Mouse (Mus musculus): ENCODE results near the gene Sox6.

The Sox6 gene

DNA sequence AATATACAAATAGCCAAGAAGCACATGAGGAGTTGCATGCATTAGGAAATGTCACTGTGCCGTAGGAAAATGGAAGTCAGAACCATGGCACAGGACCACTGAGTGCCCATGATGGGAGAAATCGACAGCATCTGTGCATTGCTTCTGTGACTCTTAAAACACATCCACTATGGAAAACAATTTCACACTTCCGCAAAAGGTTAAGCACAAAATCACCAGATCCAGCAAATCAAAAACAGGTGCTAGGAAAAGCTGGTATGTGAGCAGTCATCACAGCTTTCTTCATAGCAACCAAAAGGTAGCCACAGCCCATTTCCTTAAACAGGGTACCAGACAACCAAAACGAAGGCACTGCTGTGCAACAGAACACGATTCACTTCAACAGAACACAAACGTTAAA lies 52.9 kb downstream of the Sox6 start:
- WGBS: 82% methylated on average over 6 of the region's 6 CpGs

DNA sequence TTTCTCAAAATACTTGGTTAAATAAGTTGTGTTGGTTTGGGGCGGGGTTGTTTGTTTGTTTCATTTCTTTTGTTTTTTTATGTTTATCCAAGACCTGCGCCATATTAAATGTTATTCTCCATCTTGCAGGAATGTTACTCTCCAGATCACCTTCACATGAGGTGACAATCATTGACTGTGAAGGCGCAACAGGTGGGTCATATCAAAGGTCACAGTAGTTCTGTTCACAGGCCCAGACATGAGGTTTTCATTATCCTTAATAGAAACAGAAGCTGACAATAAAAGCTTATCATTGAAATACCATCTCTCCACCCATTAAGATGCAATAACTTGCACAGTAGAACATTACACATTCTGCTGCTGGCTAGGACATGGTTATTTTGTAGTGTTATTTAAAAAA lies 54.5 kb downstream of the Sox6 start:
- WGBS: 97% methylated on average over 3 of the region's 3 CpGs

DNA sequence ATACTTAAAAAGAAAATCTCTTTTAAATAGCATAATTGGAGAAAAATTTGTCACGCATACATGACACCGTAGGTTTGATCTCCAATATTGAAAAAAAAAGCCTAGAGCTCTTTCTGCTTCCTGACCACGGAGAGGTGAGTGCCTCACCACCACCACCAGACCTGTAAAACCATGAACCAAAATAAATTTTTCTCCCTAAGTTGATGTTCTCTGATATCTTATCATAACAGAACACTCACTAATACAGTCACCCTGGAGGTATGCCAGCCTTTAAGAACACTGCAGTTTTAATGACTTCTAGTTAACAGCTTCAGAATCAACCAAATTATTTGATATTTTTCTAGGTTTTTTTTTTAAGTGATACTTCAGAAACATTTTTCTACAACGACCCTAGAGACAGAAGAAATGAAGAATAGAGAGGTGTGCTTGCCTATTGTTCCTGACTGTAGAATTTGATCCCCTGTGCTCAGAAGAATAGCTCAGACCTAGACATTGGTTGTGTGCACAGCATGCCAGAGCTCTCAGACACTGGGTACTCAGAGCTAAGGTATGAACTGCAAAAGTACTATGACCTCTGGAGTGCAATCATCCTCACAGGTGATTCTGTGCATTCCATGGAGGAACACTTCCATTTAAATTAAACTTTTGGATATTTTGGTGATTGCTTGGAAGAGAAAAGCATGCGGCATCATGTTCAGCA lies 58.6 kb downstream of the Sox6 start:
- WGBS: 89% methylated on average over 5 of the region's 5 CpGs

- WGBS: 91% methylated on average over 2 of the region's 2 CpGs
Measured at GRCm38 (mm10) chr7:115974518-115974917, 64.1 kb downstream of the Sox6 start.

DNA sequence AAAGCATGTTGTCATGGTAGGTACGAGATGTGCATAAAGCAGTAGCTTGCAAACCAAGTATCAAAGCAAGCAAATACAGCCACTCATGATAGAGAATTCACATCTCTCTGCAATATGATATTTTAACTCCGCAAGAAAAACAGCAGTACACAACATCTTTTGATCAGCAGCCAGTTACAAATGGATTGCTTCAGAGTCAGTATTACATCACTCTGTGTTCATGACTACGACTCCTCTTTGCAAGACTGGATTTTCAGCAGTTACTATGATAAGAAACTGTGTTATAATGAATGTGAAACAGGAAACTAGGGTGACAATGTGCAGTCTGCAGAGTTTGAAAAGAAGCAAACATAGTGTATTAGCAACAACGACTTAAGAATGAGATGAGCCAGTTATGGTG lies 71.4 kb downstream of the Sox6 start:
- WGBS: 46% methylated on average over 4 of the region's 4 CpGs

GRCm38 (mm10) chr7:115966181-115966580 lies 72.4 kb downstream of the Sox6 start:
- 38% methylated on average over 4 of the region's 4 CpGs for WGBS

- WGBS: 90% methylated on average over 3 of the region's 3 CpGs
Measured at GRCm38 (mm10) chr7:115953046-115953445, 85.5 kb downstream of the Sox6 start.

GRCm38 (mm10) chr7:115952235-115952634 lies 86.4 kb downstream of the Sox6 start:
- 81% methylated on average over 3 of the region's 3 CpGs for WGBS

GRCm38 (mm10) chr7:115951689-115952088 lies 86.9 kb downstream of the Sox6 start:
- 90% methylated on average over 4 of the region's 4 CpGs for WGBS

DNA sequence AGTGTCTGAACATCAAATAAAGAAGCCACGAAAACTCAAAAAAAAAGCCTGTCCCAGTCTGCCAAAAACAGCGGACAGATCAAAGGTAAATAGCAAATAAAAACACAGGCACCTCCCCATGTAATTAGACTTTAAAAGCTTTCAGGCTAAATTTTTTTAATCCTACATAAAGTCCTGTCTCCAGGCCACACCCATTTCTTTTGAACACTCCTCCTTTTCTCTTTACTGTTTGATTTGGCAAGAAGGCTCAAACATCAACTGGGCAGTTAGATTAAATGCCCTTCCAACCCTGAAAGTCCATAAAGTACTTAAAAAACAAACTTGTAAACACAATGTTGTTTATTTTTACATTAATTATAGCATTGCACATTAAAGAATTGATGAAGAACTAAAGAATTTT lies 90.7 kb downstream of the Sox6 start:
- WGBS: 61% methylated on average over 2 of the region's 2 CpGs

- WGBS: 90% methylated on average over 12 of the region's 12 CpGs
Measured at GRCm38 (mm10) chr7:115946559-115946958, 92.0 kb downstream of the Sox6 start.

GRCm38 (mm10) chr7:115945516-115945915 lies 93.1 kb downstream of the Sox6 start:
- 93% methylated on average over 4 of the region's 4 CpGs for whole genome bisulfite sequencing

DNA sequence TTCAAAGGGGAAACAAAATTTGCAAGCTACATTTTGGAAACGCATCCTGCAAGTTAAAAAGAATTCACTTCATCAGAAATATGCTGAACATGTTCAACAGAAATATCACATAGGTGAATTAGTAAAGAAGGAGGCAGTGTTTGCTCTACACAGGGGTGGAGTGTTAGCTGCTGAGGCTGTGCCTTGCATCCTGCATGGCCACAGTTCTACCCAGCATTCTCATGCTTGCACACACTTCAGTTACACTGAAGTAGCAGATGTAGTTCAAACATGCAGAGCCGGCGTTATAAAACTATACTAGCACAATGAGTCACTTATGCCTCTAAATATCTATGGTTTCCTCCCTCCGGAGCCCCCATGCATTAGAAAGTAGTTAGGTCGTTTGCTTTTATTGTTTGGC lies 94.3 kb downstream of the Sox6 start:
- WGBS: 35% methylated on average over 5 of the region's 5 CpGs

DNA sequence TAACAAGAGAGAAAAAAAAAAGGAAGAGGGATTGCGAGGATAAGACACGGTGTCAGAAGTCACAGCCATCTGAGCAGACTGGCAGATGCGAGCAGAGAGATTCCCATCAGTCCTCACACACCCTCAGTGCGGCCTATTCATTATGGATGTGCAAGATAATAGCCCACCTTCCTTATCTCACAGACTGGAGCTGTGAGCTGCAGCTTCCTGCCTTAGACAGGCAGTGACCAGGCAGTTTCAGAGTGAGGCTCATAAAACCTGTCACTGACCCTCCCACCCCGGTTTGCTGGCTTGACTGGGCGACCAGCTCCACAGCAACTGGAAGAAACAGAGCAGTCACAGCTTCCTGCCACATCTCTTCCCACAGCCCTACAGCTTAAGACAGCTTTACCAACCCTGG lies 96.8 kb downstream of the Sox6 start:
- 89% methylated on average over 6 of the region's 6 CpGs for WGBS

DNA sequence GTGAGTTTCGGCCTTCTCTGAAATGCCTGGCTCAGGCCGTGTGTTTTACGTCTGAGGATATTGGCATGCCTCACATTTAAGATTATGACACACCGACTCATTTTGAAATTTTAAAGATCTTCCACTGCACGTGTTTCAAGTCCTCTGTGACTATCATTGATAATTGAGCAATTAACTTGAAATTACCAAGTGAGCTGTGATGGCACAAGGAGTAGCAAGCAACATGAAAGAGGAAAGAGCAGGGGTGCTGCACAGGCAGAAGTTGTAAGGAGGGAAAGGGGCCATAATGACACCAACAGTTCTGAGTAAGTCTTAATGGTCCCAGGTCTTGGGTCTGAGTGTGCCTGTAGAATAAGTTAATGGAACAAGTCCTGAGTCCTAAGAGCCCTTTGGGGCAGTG lies 99.3 kb downstream of the Sox6 start:
- 84% methylated on average over 5 of the region's 5 CpGs for WGBS

DNA sequence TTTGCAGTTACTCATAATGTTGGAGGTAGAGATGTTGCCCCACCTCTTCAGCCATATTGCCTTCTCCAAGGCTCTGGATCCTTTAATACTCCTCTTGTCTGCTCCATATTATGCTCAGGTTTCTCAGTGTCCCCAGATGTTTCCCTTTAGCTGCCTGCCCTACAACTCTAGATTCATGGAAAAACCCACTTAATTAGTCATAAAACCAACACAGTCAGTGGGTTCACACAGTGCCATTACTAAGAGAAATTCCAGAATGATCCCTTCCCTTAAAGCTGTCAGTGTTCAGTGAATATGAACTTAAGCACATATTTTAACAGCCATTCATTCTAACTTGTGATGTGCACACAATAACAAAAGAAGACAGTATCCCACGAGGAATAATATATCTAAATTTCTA lies 101.7 kb downstream of the Sox6 start:
- 77% methylated on average over 1 of the region's 1 CpGs for WGBS

- WGBS: 95% methylated on average over 1 of the region's 1 CpGs
Measured at GRCm38 (mm10) chr7:115915338-115915737, 123.3 kb downstream of the Sox6 start.

DNA sequence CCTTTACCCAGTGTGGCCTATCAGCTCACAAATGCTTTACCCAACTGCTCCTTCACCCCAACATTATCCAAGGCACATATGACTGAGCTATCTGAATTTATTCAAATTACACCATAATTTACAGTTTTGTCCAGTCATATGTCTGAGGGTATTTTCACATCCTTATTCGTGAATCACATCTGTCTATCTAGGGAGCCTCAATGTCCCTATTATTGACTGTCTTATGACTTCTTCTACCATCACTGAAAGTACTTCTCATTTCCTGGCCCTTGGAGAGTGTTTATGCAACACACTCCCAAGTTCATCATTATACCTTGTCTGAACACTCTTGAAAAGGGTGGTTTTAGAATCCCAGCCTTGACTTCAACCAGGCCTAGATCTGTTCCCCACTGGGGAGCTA lies 128.3 kb downstream of the Sox6 start:
- WGBS: 94% methylated on average over 1 of the region's 1 CpGs

GRCm38 (mm10) chr7:115904798-115905207 lies 133.8 kb downstream of the Sox6 start:
- 63% methylated on average over 9 of the region's 9 CpGs for WGBS

DNA sequence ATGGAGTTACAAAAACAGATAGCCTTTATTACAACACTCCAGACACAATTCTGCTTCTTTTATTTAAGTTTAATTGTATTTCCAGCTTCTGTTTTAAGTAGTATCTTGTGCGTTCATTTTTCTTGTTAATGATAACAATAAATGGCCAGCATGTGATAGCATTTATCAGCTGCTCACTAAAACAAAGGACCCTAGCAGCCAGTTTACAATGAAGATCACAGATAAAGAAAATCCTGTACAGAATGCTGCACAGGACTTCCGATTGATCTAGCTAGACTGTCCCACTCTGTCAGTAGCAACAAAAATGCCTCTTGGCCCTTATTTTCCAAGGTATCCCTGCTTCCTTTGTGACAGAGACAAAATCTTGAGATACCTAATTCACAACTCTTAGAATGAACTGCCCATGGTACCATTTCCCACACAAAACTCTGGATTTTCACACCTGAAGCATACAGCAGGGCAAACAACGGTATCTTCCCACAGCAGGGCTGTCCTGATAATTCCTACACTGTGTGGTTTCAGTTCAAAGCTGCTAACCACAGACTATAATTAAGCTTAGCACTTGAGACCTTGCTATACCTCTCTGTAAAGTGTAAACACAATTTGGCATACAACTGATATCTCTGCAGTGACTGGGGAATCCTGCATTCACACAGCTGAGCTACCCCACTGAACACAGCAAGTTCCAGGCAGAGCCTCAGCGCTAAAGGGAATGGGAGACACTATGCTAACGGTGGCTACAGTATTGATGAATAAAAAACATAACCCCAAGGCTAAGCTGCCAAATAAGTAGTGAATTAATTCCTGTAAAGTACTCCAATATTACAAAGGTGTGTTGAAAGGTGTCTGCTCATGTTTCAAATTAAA lies 134.4 kb downstream of the Sox6 start:
- WGBS: 75% methylated on average over 5 of the region's 5 CpGs

- 90% methylated on average over 1 of the region's 1 CpGs for WGBS
Measured at GRCm38 (mm10) chr7:115903368-115903767, 135.2 kb downstream of the Sox6 start.

DNA sequence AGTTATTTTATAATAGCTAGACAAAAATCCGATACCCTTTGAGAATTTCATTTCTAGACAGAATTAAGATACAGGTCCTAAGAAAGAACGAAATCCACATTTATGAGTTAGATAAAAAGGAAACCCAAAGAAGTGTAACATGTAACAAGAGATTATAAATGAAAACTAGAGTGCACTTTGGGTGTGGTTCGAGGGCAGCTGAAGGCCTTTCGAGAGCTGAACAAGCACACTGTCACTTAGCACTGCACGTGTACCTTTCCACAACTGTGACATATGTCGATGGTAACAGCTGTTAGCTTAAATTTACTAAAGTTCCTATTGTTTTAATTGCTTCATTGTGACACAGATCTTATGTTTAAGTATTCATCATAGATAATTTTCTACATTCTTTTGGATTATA lies 142.8 kb downstream of the Sox6 start:
- 96% methylated on average over 6 of the region's 6 CpGs for WGBS

DNA sequence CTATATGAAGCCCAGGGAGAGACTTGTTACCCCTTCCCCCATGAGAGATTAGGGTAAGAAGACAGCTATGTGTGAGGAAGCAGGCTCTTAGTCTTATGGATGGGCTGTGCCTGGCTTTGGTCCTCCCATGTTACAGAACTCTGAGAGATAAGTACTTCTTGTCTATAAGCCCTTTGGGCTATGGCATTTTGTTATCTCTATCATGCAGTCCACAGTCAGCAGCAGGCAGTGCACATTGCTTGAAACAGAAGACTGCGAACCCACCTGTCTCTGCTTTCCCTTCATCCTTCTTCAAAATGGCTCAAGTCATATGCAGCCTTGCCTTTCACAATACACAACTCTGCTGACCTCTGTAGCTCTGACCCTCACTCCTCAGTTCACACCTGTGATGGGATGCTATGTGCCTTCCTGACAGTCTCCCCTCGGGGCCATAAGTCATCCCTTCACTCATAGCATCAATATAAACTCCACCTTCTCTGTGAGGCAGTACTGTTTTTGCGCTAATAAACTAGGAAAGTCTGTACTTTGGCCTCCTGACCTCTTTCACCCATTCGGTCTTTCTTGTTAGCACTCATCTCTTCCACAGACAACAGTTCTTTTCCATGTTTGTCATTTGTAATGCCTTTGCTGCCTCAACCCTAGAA lies 143.4 kb downstream of the Sox6 start:
- 93% methylated on average over 4 of the region's 4 CpGs for WGBS

Measured in cerebral cortex, adult 2 months (tissue).